Mouse (Mus musculus) adrenal gland, postnatal 36 days (tissue): Measurements from ENCODE around the gene Hcfc1r1. TPM values are rescaled to one million over a fixed set of nuclear protein-coding genes. Genes with fewer than 3 reads are reported as not detected.

Experiments
- DNase-seq, 2 experiments: peaks; one replicate each; pipeline ENCODE4 v3.0.0; 2021; ENCODE audit warnings: mixed read lengths in 1 of 2
- total RNA-seq, 2 experiments: library from RNA; stranded (reverse); gene quantifications; 2 replicates each; pipeline ENCODE4 v1.2.3; 2021

Hcfc1r1 gene
- total RNA-seq, 2 experiments from 2014 or later: 125 to 143 TPM

DNA sequence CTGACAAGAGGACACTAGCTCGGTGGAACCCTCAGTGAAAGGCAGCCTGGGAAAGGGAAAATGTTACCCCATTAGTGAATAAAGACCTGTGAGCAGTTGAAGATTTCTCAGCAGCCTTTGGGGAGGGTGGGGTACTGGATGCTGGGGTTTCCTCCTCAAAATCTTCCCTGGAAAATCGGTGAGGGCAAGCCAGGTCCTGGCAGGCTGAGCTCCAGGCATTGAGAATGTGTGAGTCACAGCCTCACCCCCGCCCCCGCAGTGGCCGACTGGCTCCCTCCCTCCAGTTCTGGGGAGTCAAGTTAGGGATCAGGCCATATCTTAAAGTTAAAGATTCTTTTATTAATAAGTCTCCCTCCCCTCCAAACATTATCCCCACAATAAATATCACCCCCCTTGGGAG is 1.7 kb downstream of the Hcfc1r1 start:
- peak; percentile 88 to 91 for DNase-seq

DNA sequence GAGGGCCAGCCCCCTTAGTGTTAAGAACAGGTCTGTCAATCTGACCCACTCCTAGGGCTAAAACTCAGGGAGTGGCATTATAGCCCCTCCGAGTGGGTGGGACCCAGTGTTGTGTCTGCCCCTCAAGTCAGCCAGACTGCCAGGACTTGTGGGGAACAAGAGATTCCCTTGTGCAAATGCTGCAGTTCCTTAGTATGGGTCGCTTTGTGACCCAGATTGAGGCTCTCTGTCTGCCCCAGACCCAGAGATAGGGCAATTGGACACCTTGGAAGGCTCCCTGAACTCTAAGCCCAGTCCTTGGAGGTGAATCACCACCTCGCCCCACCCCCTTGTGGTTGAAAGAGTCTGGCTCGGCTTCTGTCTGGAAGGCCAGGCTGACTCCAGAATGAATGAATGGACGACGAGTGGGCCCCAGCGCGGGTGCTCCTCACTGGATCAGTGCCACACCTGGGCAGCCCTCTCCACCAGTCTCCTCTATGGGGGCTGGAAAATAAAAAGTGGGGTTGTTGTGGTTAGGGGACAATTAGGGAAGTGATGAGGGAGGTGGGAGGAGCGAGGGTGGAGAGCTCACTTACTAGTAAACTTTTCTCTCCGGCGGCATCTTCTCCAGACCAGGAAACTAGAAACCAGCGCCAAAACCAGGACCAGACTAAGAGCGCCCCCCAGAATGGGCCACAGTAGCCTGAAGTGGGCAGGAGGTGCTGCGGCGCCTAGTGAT is 2.3 kb downstream of the Hcfc1r1 start:
- peak; percentile 88 to 90 for DNase-seq

DNA sequence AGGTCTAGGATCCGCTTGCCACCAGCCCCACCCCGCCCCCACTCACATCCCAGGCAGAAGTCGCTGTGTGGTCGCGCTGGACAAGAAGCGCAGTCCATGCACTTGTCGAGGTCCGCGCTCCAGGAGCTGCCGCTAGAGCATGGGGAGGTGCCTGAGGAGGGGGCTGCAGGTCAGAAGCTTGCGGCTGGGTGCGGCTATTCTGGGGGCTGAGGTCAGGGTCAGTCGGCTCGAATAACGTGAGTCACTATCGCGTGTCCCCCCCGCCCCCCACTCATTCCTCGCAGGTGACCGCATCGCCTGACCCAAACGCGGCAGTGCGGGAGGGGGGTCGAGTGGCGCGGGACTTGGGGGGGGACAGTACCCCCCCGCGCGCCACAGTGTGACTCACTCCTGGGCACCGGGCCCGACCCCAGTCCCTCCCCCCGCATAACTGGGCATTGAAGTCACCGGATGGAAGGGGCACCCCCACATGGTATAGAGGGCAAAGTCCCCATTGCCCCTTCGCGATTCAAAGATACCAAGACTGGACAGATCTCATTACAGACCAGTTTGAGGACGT is 3.2 kb downstream of the Hcfc1r1 start:
- DNase-seq: peak; percentile 90 to 91

DNA sequence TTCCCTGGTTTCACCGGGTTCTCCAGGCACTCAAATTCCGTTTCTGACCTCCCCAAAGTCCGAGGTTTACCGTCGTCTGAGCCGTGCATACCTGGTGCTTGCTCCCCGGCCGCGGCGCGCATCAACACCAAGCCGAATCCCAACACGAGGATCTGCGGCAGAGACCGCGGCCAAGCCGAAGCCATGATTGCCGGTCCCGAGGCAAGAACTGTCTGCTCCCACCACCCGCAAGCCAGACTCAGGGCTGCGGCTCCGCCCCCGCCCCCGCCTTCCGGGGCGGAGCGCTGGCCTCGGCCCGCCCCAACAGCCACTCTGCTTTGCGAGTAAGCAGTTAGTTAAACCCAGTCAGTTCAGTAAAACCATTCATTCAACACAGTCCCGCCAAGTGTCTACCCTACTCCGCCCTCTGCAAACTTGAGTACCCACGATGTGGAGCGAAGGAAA is 3.9 kb downstream of the Hcfc1r1 start, which contains the start of gene Tnfrsf12a:
Tnfrsf12a (minus strand) TSS at position 233 of the 444 bp plus-strand sequence.
- peak; percentile 92 to 93 for DNase-seq

DNA sequence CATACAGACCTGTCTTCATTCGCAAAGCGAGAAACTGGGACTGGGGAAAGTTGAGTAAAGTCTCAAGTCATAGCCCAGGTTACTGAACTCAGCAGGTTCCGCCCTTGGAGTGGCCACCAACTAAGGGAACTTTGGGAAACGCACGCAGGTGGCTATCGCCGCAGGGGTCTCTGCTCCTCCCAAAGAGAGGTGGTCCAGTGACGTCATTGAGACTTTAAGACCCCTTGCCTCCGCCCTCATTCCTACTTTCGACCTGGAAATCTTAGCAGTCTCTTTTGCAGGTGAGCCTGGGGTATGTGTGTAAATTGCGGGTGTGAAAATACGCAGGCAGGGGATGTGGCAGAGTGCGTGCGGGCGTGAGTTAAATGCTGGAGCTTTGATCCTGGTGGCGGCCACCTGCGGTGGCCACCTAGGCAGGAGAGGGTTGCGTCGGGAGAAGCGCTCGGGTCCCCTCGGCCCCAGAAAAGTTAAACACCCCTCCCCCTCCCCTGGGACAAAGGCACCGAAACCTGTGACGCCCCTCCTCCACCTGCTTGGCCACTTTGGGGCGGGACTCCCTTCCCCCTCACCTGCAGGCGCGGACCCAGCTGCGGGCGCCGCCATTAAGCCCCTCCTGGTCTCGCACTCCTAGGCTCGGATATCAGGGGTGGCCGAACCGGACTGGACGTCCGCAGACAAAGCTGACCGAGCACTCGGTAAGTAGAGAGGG is 5.9 kb downstream of the Hcfc1r1 start, which contains the start of gene Cldn6:
Cldn6 (plus strand) TSS at position 123 of the 709 bp plus-strand sequence.
- no peak for DNase-seq

DNA sequence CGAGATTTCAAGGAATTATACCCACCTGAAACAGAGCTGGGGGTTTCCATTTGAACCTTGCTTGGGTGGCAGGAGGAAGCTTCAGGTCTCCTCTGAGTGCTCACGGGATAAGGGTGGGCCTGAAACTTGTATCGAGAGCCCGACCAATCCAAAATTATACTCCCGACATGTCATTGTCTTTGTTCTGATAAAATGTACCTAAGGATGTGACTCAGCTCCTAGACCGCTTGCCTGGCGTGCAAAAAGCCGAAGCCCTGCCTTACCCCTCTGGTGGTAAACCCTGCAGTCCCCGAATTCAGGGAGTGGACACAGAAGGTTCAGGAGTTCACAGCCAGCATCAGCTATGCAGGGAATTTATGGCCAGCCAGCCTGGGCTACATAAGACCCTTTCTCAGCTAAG is 6.9 kb downstream of the Hcfc1r1 start:
- no peak for DNase-seq

DNA sequence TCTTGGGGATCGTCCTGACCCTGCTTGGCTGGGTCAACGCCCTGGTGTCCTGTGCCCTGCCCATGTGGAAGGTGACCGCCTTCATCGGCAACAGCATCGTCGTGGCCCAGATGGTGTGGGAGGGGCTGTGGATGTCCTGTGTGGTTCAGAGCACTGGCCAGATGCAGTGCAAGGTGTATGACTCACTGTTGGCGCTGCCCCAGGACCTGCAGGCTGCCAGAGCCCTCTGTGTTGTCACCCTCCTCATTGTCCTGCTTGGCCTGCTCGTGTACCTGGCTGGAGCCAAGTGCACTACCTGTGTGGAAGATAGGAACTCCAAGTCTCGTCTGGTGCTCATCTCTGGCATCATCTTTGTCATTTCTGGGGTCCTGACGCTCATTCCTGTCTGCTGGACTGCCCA is 7.7 kb downstream of the Hcfc1r1 start:
- DNase-seq: peak; percentile 71 to 74

DNA sequence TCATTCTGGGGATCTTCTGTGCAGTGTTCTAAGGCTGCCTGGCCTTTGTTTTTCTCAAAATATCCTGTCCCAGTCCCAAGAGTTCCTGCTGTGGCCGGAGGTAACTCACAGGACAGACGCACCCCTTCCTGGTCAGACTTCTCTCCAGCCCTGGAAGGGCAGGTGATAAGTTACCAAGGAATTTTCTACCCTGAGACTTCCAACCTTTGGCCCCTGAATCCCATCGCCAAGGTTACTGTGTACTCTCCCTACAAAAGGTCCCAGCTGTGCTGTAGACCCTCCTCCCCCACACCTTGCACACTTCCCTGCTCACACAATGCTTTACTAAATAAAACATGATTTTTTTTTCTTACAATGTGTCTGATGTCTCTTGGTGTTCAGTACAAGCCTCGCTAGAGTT is 8.7 kb downstream of the Hcfc1r1 start:
- DNase-seq: no peak

DNA sequence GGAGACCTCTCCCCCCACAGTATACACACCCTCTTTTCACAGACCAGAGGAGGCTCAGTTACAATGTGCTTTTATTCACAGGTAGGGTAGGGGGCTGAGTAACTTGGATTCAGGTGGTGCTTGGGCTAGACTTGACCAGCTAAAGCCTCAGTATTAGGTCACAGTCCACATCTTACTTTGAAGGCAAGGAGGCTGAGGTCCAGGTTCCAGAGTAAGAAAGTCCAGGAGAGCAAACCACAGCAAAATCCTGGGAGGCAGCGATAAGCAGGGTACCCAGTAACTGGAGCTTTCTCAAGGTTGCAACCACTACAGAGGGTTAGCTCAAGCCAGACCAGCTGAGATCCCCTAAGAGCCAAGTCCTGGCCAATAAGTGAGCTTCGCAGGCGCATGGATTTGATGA is 9.1 kb downstream of the Hcfc1r1 start:
- no peak for DNase-seq

DNA sequence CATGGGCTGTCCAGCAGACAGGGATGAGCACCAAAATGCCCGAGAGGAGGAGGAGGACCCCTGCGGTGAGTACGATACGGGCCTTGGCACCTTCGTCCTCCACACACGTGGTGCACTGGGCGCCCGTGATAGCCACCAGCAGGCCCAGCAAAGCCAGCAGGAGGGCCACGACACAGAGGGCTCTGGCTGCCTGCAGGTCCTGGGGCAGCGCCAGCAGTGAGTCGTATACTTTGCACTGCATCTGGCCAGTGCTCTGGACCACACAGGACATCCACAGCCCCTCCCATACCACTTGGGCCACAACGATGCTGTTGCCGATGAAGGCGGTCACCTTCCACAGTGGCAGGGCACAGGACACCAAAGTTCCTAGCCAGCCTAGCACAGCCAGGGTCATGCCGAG is 9.8 kb downstream of the Hcfc1r1 start:
- no peak for DNase-seq

DNA sequence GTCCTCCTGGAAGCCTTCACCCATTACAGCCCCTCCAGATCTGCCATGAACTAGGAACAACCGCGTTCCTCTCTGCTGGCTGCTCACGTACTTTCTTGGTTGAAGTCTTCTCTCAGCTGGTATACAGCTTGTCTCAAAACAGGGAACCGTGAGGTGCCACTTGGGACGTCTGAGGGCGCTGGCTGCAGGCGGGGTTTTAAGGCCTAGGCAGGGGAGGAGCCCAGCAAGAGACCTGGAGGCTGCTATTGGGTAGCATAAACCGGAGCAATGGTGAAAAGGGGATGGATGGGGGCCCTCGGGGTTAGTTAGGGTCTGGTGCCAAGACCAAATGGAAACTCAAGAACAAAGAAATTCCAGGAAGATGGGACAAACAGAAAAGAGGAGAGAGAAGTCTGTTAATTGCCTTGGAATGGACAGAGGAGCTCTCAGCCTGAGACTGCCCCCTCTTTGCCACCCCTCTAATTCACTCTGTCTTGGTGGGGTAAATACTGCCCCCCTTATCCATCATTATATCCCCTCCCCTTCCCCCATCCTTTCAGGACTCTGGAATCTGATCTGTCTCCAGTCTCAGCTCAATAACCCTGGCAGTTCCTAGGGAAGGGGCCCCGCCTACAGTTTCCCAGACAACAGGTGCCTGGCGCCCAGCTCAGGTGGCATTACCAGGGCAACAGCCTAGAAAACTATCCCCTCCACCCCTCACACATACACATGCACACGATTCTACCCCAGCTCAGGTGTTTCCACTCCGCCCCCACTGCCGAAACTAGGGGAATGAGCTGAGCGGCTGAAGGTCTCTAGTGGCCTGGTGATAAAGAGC is 10.7 kb downstream of the Hcfc1r1 start, which contains the start of gene Cldn9:
Cldn9 (minus strand) TSS at position 171 of the 817 bp plus-strand sequence.
- DNase-seq: no peak

DNA sequence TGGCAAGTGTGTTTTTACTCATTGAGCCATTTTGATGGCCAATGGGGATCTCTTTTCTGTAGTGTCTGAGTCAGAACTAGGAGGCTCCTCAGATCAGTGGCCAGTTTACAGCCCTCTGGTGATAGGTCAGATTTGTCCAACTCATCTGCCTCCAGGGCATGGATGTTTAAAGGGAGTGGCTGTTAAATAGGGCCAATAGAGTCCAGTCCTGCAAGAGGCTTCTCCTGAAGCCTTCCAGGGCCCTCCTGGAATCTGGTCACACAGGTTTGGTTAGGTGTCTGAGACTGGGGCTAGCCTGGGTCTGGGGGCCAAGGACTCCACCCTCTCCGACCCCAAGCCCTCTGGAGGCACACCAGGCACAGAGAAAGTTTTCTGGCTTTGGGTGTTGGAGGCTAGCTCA is 21.1 kb downstream of the Hcfc1r1 start:
- DNase-seq: no peak

DNA sequence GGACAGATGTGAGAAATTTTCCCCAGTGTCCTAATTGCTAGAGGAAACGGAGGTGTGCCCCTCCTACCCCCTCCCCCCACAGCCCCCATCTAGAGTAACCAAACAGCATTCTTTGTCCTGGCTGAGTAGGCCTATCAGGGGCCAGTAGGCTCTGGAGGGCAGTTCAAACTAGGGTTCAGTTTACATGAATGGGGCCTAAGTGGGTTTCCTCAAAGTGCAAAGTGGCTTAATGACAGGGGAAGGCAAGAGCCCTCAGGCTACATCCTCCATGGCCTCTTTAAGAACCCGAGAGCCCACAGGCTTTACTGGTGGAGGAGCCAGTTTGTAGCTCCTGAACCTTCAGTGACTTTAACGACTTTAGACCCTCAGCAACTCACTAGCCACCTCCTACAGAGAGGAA is 22.4 kb downstream of the Hcfc1r1 start:
- DNase-seq: no peak

DNA sequence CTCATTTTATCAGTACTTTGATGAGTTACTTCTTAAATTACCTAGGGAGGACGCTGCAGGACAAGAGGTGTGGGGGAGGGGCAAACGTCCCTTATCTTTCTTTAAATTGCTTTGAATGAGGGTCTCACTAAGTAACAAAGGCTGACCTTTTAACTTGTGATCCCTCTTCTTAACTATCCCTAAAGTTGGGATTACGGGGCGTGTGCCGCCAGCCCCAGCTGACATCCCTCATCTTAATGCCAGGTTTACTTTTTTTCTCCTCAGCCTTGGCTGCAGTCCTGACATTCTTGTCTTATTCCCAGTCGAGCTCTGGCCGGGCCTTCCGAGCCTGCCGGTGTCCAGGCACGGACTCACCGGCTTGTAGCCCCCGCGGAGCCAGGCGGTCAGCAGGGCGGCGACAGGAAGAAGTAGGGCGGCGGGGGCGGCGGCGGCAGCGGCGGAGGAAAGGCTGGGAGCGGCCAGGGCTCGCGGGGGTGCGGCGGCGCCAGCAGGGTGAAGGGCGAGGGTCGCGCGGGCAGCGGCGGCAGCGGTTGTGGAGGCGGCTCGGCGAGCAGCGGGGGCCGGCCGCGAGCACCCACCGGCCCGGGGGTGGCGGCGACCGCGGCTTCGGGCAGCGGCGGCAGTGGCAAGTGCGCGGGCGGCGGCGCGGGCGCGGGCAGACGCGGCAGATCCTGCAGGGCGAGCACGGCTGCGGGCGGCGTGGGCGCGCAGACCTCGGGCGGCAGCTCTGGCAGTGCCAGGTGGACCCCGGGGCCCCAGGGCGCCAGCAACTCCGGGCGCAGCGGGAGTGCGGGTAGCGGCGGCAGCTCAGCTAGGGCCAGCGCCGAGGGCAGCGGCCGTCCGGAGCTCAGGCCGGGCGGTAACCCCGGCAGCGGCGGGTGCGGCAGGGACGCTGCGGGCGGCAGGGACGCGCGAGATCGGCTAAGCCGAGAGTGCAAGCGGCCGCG is 26.0 kb downstream of the Hcfc1r1 start:
- peak; percentile 68 to 71 for DNase-seq

DNA sequence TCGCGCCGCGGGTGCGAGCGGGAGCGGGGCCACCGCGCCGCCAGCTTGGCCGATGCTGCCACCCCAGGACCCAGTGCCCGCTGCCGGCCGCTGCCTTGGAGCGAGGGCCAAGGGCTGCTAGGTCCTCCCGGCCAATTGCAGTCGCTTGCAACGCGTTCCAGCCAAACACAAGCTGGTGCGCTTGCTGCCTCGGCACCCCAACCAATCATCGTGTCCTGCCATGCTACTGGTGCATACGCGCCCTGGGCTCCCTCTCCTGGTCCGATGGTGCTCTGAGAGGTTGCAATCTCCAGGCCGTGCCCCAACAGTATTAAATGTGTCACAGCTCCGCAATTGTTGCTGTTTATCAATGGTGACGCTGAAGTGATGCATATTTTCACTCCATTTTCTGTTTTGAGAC is 26.7 kb downstream of the Hcfc1r1 start:
- DNase-seq: peak; percentile 95 to 96

DNA sequence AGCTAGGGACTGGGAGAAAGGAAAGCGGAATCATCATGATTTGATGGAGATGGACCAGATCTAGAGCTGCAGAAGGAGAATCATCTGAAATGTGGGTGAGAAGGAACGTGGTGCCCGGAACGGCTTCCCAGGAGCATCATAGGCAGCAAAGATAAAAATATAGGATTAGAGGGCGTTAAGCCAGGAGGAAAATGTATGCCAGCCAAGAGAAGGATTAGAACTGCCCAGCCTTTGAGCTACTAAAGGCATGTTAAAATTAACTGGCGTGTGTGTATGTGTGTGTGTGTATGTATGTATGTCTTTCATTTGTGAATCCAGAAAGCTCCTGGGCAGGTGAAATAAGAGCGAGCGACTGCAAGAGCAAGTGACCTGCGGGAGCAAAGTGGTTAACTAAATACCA is 29.9 kb downstream of the Hcfc1r1 start:
- no peak for DNase-seq

DNA sequence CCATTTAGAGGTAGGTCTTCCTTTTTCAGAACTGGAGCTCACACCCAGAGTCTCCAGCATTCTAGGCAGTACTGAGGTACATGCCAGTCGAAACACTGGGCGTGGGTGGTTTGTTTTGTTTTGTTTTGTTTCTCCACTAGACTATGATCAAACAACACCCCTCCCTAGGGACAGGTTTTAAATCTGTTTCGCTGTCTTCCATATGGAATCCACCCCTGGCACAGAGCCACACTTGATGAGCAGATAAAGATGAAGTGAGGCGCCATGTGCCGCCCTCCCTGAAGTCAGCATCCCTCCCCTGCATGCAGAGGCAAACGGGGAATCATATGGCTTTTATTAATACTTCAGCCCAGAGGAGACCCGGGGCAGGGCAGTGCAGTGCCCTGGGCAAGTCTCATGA is 31.3 kb downstream of the Hcfc1r1 start:
- DNase-seq: no peak

DNA sequence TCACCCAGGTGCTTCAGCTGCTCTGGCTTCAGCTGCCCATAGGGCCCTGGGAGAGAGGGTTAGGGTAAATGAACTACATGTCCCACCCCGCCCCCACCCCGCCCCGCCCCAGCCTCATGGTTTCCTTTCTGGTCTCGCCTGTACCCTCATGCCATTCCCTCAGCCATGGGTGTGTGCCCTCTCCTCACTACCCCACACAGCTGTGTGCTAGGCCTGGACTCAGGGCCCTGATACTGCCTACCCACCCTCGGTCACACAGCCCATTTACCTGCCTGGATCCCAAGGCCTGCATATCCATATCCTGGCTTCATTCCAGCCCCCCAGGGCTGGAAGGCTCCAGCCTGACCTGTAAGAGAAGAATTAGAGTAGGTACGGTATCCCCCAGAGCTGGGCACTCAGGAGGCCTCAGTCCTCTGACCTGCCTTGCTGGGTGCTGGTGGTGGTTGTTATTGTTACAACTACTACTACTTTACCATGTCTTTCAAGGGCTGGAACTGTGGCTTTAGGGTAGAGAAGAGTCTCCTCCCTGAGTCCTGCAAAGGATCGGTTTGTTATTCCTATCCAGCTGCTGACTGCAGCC is 32.2 kb downstream of the Hcfc1r1 start:
- no peak for DNase-seq

DNA sequence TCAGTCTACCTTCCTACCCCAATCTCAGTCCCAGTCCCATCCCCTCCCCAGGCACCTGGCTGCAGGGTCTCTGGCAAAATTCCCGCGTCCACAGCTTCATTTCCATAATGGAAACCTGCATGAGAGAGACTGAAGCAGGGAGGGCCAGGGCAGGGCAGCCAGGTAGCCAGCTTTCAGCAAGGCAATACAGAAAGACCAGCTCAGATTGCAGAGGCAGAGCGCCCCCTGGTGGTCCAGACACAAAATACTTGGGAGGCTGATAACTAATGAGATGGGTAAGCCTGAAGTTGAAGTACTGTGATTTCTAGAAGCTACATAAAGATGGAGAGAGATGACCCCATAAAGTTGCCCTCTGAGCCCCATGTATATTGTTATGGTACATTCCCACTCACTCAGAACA is 32.8 kb downstream of the Hcfc1r1 start:
- DNase-seq: peak; percentile 81 to 84

DNA sequence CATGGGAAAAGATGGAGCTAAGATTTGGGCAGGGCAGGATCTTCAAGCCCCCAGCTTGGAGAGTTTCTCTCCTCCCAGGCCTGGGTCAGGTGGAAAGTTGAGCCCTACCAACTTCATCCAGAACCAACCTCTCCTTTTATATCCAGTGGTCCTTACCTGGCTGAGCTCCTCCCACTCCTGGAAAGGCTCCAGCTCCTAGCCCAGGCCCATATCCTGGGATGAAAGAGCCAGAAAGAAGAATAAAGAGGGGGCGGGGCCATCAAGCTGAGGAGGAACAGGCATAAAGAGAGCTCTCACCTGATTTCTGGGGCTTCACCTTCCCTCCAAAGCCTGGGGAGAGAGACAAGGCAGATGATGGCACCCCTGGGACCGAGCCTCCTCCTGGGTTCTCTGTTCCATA is 43.6 kb downstream of the Hcfc1r1 start:
- no peak for DNase-seq

DNA sequence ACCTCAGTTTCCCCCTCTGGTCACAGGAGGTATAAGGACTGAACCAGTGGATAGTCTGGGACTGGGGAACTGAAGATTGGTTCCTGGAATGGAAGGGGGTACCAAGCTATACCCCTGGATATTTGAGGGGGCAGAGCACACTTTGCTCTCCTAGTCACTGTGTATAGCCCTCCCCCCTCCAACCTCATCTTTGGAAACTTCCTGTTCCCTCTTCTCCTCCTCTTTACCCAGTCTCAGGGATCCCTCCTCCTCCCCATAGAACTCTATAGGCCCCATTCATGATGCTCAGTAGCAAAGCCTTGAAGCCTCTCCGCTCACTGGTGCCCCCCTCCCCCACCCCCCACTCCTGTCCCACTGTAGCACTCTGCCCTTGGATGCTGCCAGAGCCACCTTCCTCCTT is 46.1 kb downstream of the Hcfc1r1 start:
- DNase-seq: no peak
